Mouse (Mus musculus) cortical plate, adult 2 months (tissue): ENCODE results near the gene Sap30bp. TPM values are rescaled to one million over a fixed set of nuclear protein-coding genes. Genes with fewer than 3 reads are reported as not detected.
A peak's percentile ranks its signal among the peaks of the same experiment; 100 is the strongest.

Source experiments
- H3K27ac ChIP-seq: fragments of 200-500 bp; 2 replicates; pipeline ENCODE4 v1.5.1; 2012; ENCODE audit warnings: low read length, control low read depth, inconsistent platforms; ENCODE audit not compliant: insufficient read depth
- H3K4me1 ChIP-seq: fragments of 200-500 bp; 2 replicates; pipeline ENCODE4 v1.6.1; 2011; ENCODE audit warnings: low read length; ENCODE audit not compliant: control insufficient read depth, insufficient read depth
- H3K4me3 ChIP-seq: fragments of 200-500 bp; 2 replicates; pipeline ENCODE4 v1.5.1; 2011; ENCODE audit warnings: mild to moderate bottlenecking, low read length, control low read depth; ENCODE audit not compliant: insufficient read depth
- CTCF ChIP-seq: fragments of 200-500 bp; IDR thresholded peaks from 2 replicates; pipeline ENCODE4 v1.5.1; 2011; ENCODE audit warnings: mild to moderate bottlenecking, control low read depth, low read length; ENCODE audit not compliant: insufficient read depth; ENCODE audit errors: extremely low read depth
- POLR2A ChIP-seq: fragments of 200-500 bp; IDR thresholded peaks from 2 replicates; pipeline ENCODE4 v1.6.1; 2011; ENCODE audit warnings: mild to moderate bottlenecking, low read length, control low read depth; ENCODE audit not compliant: insufficient read depth; ENCODE audit errors: extremely low read depth
- polyA plus RNA-seq: library from polyadenylated mRNA; depleted of rRNA; stranded (reverse); fragments of >200 nt; gene quantifications from 2 replicates; pipeline ENCODE4 v1.2.3, GENCODE M21; 2012

The Sap30bp gene
- polyA plus RNA-seq, 1 experiment: 57.0 TPM

DNA sequence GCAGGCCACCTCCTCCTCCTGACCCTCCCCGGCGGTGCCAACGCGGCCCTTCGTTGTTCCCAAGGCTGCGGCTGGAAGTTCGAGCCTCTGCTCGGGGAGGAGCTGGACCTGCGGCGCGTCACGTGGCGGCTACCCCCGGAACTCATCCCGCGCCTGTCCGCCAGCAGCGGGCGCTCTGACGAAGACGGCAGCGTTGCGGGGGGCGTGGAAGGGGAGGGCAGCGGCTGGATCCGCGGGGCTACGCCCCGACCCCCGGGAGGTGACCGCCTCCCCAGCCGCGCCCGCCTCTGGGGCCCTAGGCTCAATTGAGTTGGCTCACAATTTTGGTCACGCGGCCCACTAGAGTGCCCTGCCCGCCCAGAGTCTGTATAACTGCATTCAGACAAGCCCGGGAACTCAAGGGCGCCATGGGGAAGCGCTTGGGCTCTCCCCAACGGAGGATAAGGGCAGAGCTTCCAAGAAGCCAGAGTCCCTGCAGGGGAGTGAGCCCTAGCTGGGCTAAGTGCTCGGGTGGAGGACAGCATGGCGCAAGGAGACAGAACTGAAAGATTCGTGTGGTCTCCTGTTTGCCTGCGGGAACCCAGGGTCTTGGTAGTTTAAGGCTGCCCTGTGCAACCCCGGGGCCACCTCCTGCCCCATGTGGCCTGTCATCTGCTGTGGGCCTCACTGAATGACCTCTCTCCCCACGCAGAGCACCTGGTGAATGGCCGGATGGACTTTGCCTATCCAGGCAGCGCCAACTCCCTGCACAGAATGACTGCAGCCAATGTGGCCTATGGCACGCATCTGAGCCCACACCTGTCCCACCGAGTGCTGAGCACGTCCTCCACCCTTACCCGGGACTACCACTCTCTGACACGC, 72.0 kb downstream of the Sap30bp start:
- TF ChIP-seq CTCF (peak; percentile 27), POLR2A (no peak)

DNA sequence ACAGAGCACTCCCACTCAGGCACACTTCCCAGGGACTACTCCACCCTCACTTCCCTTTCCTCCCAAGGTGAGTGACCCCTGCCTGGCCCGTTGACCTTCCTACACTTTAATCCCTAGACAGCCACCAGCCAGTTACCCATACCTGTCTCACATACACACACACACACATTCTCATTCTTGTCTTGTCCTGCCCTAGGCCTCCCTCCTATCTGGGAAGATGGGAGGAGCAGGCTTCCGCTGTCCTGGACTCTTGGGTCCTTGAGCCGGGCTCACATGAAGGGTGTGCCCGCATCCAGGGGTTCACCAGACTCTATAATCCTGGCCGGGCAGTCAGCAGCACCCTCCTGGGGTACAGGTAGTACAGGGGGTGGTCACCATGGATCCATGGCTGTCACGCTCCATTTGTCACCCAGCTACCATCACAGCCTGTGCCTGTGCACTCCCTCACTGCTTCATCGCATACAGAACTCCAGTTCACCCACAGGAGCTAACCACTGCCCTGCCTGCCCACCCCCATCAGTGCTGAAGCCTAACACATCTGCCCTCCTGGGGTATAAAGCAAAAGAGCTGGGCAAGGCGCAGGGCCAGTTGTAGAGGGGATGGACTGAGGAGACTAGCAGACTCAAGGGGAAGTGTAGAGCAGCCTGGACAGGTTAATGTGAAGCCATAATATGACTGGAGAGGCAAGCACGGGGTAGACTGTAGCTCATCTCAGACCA, 72.8 kb downstream of the Sap30bp start:
- Histone ChIP-seq H3K4me1 (no peaks in the 10 kb centered on the region), H3K4me3 (no peak overlapping the region; the same call in 1 of the 2 replicates), H3K27ac (no peak overlapping the region)
- TF ChIP-seq CTCF (no peak), POLR2A (no peak)

More for the DNA sequence above, 72.0 kb downstream of the Sap30bp start:
- Histone ChIP-seq H3K4me1 (no peaks in the 10 kb centered on the region), H3K27ac (no peak overlapping the region), H3K4me3 (peak overlapping the region; percentile 29)

DNA sequence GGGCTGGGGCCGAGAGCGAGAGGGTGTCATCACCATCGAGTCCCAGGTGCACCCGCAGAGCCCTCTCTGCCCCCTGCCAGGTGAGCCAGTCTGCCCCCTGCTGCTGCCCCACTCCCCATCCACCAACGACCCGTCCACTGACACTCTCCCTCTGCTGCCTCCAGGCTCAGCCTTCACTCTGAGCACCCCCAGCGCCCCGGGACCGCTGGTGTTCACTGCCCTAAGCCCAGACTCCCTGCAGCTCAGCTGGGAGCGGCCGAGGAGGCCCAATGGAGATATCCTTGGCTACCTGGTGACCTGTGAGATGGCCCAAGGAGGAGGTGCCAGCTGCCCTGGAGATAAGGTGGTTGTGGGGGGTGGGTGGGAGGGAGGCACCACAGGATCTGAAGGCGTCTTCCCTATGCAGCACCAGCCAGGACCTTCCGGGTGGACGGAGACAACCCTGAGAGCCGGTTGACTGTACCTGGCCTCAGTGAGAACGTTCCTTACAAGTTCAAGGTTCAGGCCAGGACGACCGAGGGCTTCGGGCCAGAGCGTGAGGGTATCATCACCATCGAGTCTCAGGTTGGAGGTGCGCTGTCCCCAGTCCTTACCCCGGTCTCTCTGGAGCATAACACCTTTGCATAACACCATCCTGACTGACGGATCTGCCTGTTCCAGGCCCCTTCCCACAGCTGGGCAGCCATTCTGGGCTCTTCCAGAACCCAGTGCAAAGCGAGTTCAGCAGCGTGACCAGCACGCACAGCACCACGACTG, 74.2 kb downstream of the Sap30bp start:
- TF ChIP-seq CTCF (no peak), POLR2A (no peak)
- no peaks in the 10 kb centered on the region for H3K4me1 ChIP-seq
- H3K4me3 ChIP-seq: no peak overlapping the region
- H3K27ac ChIP-seq: no peak overlapping the region

DNA sequence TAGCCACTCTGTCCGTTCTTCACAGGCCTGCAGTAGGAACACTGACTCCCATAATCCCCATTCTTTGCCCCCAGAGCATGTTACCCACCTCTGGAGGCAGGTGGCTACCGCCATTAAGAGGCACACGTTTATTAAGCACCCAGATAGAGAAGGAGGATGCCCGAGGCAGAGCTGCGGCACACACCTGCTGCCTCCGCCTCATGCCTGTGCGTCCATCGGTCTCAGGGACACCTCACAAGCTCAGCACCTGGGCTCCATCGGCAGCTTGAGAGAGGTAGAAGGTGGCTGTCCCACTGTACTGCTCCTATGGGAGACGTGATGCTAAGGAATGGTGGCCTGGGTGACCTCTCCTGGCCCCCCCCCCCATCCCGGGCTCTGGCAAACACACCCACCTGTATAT, 75.3 kb downstream of the Sap30bp start:
- H3K4me3 ChIP-seq: no peak overlapping the region
- TF ChIP-seq CTCF (no peak), POLR2A (no peak)
- H3K4me1 ChIP-seq: no peaks in the 10 kb centered on the region; the same call in 1 of the 2 replicates
- H3K27ac ChIP-seq: no peak overlapping the region

DNA sequence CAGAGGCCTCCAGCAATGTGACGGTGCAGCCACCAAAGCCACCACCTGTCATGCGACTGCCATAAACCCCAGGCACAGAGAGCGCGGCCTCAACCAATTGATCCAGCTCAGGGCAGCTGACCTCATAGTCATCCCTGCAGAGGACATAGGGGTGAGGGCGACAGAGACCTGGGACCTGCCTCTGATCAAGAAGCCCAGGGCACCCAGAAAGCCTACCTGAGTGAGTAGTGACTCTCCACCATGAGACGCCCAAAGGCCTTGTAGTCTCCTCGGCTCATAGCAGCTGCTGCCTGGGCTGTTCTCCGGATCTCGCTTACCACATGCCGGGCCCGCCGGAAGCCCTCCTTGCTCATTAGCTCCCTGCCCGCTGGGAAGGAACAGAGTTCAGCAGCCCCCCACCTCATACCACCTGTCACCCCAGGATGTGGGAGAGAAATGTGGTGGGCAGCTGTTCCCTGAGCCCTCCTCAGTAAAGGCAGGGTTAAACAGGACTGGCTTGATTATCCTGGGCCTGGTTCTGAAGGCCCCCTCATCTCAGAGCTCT, 75.8 kb downstream of the Sap30bp start:
- Histone ChIP-seq H3K4me1 (no peaks in the 10 kb centered on the region; the same call in 1 of the 2 replicates), H3K4me3 (no peak overlapping the region), H3K27ac (no peak overlapping the region)
- TF ChIP-seq POLR2A: no peak
- TF ChIP-seq CTCF: no peak

DNA sequence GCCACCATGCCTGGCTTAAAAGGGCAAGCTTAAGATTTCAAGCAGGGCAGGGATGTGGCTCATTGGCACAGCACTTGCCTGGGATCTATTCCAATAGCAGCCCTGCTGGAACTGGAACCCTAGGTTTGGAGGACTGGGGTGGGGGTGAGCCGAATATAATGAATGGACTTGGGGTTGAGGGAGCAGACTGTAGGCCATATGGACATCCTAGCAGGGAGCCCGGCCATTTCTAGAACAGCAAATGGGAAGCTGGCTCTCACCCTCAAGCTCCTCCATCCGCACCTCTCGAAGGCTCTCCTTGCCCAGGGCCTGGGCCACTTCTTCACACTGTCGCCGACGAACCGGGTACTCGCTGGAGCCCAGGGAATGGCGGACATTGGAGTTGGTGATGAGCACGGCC, 76.6 kb downstream of the Sap30bp start:
- Histone ChIP-seq H3K4me1 (no peaks in the 10 kb centered on the region; the same call in 1 of the 2 replicates), H3K27ac (no peak overlapping the region), H3K4me3 (no peak overlapping the region)
- no peak for TF ChIP-seq CTCF
- TF ChIP-seq POLR2A: no peak

DNA sequence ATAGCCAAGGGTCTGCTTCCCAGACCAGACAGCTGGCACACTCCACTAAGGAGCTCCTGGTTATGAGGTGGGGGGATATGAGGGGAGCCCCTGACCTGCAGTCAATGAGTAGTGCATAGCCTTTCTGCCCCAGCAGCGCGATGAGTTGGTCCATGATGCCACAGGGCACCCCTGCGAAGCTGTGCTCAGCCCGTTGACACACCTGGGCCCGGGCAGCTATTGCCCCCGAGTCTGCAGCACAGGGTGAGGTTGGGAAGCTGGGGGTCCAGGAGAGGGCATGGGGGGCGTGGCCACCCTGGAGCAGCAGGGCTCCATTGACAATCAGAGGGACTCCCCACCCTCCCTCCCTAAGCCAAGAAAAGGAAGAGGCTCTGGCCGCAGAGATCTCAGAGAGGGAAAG, 77.1 kb downstream of the Sap30bp start:
- Histone ChIP-seq H3K4me1 (no peaks in the 10 kb centered on the region; the same call in 1 of the 2 replicates), H3K27ac (no peak overlapping the region), H3K4me3 (no peak overlapping the region)
- TF ChIP-seq POLR2A (no peak), CTCF (no peak)

DNA sequence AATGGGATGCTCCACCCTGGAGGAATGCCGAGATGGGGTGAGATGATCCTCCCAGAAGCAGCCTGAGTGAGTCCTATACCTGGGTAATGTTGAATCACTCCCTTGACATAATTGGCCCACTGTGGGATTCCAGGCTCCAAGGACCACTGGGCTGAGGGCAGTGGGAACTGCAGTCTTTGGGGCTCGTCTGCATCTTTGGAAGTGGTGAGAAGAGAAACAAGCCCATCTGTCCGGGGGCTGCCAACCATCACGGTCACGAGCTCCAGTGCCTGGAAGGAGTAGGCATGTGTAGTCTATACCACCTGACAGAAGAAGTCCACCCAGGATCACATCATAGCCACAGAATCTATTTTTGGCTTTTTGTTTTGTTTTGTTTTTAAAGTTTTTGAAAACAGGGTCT, 77.9 kb downstream of the Sap30bp start:
- Histone ChIP-seq H3K4me3 (no peak overlapping the region), H3K27ac (no peak overlapping the region), H3K4me1 (no peaks in the 10 kb centered on the region; the same call in 1 of the 2 replicates)
- TF ChIP-seq CTCF: no peak
- TF ChIP-seq POLR2A: no peak
